Mouse (Mus musculus): ENCODE results near the gene Ets1. TPM values are rescaled to one million over a fixed set of nuclear protein-coding genes. Genes with fewer than 3 reads are reported as not detected.

The Ets1 gene
- polyA plus RNA-seq, 1 experiment from 2014 or later = 13.6 TPM

DNA sequence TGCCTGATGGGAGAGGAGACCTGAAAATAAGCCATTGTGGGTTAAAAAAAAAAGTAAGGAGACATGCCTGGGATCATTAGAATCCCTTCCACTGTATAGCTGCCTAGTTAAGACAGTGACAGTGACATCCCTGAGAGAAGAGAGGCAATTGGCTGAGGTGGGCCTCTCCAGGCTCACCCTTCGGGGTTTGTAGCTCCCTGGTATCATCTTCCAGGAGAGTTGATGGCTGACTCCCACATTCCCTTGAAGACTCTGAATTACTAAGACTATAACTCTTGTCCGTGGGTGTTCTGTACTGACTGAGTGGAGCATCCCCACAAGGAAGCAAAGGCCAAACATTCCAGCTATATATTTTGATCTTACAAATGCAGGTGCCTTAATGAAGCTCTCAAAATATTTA is 120.0 kb downstream of the Ets1 start:
- 74% methylated on average over 2 of the region's 2 CpGs for WGBS

GRCm38 (mm10) chr9:32758280-32758905 is 122.4 kb downstream of the Ets1 start:
- Histone ChIP-seq H3K27ac (ENCODE audit: low read depth, low read length) (no peak overlapping the region), H3K36me3 (ENCODE audit: control insufficient read depth, insufficient read depth) (0 out of 2 replicates have a peak, but pooled peaks cover 4% of the 10 kb centered on the region), H3K4me1 (replicated peaks; ENCODE audit: control insufficient read depth, insufficient read depth, low read length) (no peaks in the 10 kb centered on the region), H3K4me2 (replicated peaks; ENCODE audit: low read depth) (no peak overlapping the region), H3K9me3 (ENCODE audit: control insufficient read depth) (no peaks in the 10 kb centered on the region), H3K4me3 (ENCODE audit: low read depth, low read length) (no peak overlapping the region), H3K9ac (ENCODE audit: low read depth, low read length) (no peak overlapping the region), H3K27me3 (replicated peaks; ENCODE audit: control insufficient read depth, insufficient read depth, low read length) (no peaks in the 10 kb centered on the region)
- no peak for TF ChIP-seq CTCF (IDR thresholded peaks at IDR 0.05; ENCODE audit: low read depth)
- 81% methylated on average over 5 of the region's 5 CpGs for WGBS
- no peak for ATAC-seq

More for the DNA sequence above, 120.0 kb downstream of the Ets1 start:
- Histone ChIP-seq H3K27ac (ENCODE audit: low read depth, low read length) (no peak overlapping the region), H3K4me3 (ENCODE audit: low read depth, low read length) (no peak overlapping the region), H3K4me2 (replicated peaks; ENCODE audit: low read depth) (no peak overlapping the region), H3K36me3 (ENCODE audit: control insufficient read depth, insufficient read depth) (peaks cover 4% of the 10 kb centered on the region; the same call in 1 of the 2 replicates), H3K27me3 (replicated peaks; ENCODE audit: control insufficient read depth, insufficient read depth, low read length) (no peaks in the 10 kb centered on the region), H3K4me1 (replicated peaks; ENCODE audit: control insufficient read depth, insufficient read depth, low read length) (no peaks in the 10 kb centered on the region), H3K9ac (ENCODE audit: low read depth, low read length) (no peak overlapping the region), H3K9me3 (ENCODE audit: control insufficient read depth) (no peaks in the 10 kb centered on the region)
- ATAC-seq = no peak
- TF ChIP-seq CTCF (IDR thresholded peaks at IDR 0.05; ENCODE audit: low read depth) = no peak

DNA sequence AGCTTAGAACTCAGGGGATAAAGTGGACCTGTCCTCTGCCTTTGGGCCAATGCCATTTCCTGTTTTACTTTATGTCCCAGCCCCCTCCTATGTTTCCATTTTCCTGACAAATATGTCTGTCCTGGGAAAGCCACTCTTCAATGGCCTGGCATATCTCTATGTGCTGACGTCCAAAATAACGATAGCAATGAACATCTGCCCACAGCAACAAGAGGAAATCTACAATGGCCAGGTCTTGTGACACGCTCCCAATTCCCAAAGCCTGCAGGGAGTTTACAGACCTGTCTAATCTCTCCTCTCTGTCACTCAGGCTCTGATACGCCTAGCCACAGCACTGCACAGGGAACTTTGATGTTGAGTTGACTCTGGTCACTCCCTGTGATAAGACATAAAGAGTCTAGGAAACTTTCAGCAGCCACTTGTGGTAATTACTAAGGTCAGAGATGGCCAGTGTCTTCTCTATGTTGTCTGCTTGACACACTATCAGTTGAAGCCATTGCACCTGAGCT is 124.7 kb downstream of the Ets1 start:
- Histone ChIP-seq H3K27ac (ENCODE audit: low read depth, low read length) (no peak overlapping the region), H3K4me3 (ENCODE audit: low read depth, low read length) (no peak overlapping the region), H3K9ac (ENCODE audit: low read depth, low read length) (no peak overlapping the region), H3K27me3 (replicated peaks; ENCODE audit: control insufficient read depth, insufficient read depth, low read length) (no peaks in the 10 kb centered on the region), H3K4me2 (replicated peaks; ENCODE audit: low read depth) (no peak overlapping the region), H3K9me3 (ENCODE audit: control insufficient read depth) (no peaks in the 10 kb centered on the region), H3K36me3 (ENCODE audit: control insufficient read depth, insufficient read depth) (0 out of 2 replicates have a peak, but pooled peaks cover under 1% of the 10 kb centered on the region), H3K4me1 (replicated peaks; ENCODE audit: control insufficient read depth, insufficient read depth, low read length) (no peaks in the 10 kb centered on the region)
- TF ChIP-seq CTCF (IDR thresholded peaks at IDR 0.05; ENCODE audit: low read depth) = no peak
- 33% methylated on average over 4 of the region's 4 CpGs for WGBS
- no peak for ATAC-seq

DNA sequence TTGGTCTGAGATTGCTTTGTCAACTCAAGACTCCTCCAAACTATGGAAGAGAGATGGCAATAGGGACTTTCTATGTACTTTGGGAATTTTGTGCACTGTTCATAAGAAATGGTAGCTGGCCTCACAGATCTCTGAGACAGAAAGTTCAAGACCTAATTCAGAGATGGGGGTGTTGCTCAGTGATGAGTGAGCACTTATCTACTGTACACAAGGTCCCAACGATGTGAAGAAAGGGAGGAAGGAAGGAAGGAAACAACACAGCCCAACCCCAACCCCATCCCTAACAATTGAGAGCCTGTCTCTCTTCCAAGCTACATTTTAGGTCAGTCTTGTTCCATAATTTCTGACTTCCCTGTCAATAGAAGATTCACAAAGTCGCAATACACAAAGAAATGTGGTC is 125.3 kb downstream of the Ets1 start:
- 56% methylated on average over 2 of the region's 2 CpGs for WGBS
- H3K27ac ChIP-seq (ENCODE audit: low read depth, low read length) = no peak overlapping the region
- no peak for TF ChIP-seq CTCF (IDR thresholded peaks at IDR 0.05; ENCODE audit: low read depth)
- H3K9ac ChIP-seq (ENCODE audit: low read depth, low read length) = no peak overlapping the region
- no peaks in the 10 kb centered on the region for H3K9me3 ChIP-seq (ENCODE audit: control insufficient read depth)
- no peaks in the 10 kb centered on the region for H3K27me3 ChIP-seq (replicated peaks; ENCODE audit: control insufficient read depth, insufficient read depth, low read length)
- no peak for ATAC-seq
- H3K36me3 ChIP-seq (ENCODE audit: control insufficient read depth, insufficient read depth) = no peaks in the 10 kb centered on the region
- no peak overlapping the region for H3K4me3 ChIP-seq (ENCODE audit: low read depth, low read length)
- H3K4me1 ChIP-seq (replicated peaks; ENCODE audit: control insufficient read depth, insufficient read depth, low read length) = no peaks in the 10 kb centered on the region
- no peak overlapping the region for H3K4me2 ChIP-seq (replicated peaks; ENCODE audit: low read depth)

GRCm38 (mm10) chr9:32764374-32764773 is 128.4 kb downstream of the Ets1 start:
- Histone ChIP-seq H3K4me3 (ENCODE audit: low read depth, low read length) (no peak overlapping the region), H3K4me2 (replicated peaks; ENCODE audit: low read depth) (no peak overlapping the region), H3K9ac (ENCODE audit: low read depth, low read length) (no peak overlapping the region), H3K27me3 (replicated peaks; ENCODE audit: control insufficient read depth, insufficient read depth, low read length) (no peaks in the 10 kb centered on the region), H3K9me3 (ENCODE audit: control insufficient read depth) (no peaks in the 10 kb centered on the region), H3K4me1 (replicated peaks; ENCODE audit: control insufficient read depth, insufficient read depth, low read length) (no peaks in the 10 kb centered on the region), H3K36me3 (ENCODE audit: control insufficient read depth, insufficient read depth) (no peaks in the 10 kb centered on the region), H3K27ac (ENCODE audit: low read depth, low read length) (no peak overlapping the region)
- 63% methylated on average over 9 of the region's 9 CpGs for WGBS
- TF ChIP-seq CTCF (IDR thresholded peaks at IDR 0.05; ENCODE audit: low read depth) = 0 out of 2 replicates have a peak, but pooled peaks have one; percentile 3
- ATAC-seq = no peak

DNA sequence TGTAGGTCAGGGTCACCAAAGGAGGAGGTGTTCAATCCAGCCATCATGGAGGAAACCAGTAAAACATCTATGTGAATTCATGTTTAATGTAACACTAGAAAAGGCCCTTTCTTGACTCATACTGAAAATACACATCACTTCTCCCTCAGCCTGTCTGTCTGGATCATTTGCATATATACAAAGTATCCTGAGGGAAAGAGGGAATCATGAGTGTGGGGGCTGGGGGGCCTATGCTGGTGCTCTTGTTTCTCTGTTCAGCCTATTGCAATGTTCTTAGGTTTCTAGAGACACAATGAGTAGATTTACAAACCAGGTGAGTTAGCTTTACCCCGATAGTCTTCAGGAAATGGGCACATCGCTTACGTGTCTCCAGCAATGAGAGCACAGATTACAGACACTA is 129.1 kb downstream of the Ets1 start:
- Histone ChIP-seq H3K4me2 (replicated peaks; ENCODE audit: low read depth) (no peak overlapping the region), H3K27me3 (replicated peaks; ENCODE audit: control insufficient read depth, insufficient read depth, low read length) (no peaks in the 10 kb centered on the region), H3K36me3 (ENCODE audit: control insufficient read depth, insufficient read depth) (no peaks in the 10 kb centered on the region), H3K27ac (ENCODE audit: low read depth, low read length) (no peak overlapping the region), H3K4me3 (ENCODE audit: low read depth, low read length) (no peak overlapping the region), H3K9me3 (ENCODE audit: control insufficient read depth) (no peaks in the 10 kb centered on the region), H3K9ac (ENCODE audit: low read depth, low read length) (no peak overlapping the region), H3K4me1 (replicated peaks; ENCODE audit: control insufficient read depth, insufficient read depth, low read length) (no peaks in the 10 kb centered on the region)
- TF ChIP-seq CTCF (IDR thresholded peaks at IDR 0.05; ENCODE audit: low read depth) = no peak
- WGBS = 94% methylated on average over 3 of the region's 3 CpGs
- no peak for ATAC-seq
